Mouse (Mus musculus) C2C12 (cell line): Measurements from ENCODE around the gene Me1. TPM values are rescaled to one million over a fixed set of nuclear protein-coding genes. Genes with fewer than 3 reads are reported as not detected.

ENCODE experiments used
- H3K27me3 ChIP-seq: one replicate; pipeline ENCODE4 v1.6.1; 2011; ENCODE audit not compliant: control insufficient read depth, insufficient read depth, insufficient read length
- H3K36me3 ChIP-seq: one replicate; pipeline ENCODE4 v1.6.1; 2011; ENCODE audit not compliant: control insufficient read depth, insufficient read depth
- H3K4me3 ChIP-seq: one replicate; pipeline ENCODE4 v1.5.1; 2011; ENCODE audit warnings: mild to moderate bottlenecking, control low read depth; ENCODE audit not compliant: poor library complexity, insufficient read depth, severe bottlenecking
- H3K79me2 ChIP-seq: one replicate; pipeline ENCODE4 v1.6.1; 2011; ENCODE audit not compliant: control insufficient read depth, insufficient read depth
- H3K79me3 ChIP-seq: one replicate; pipeline ENCODE4 v1.6.1; 2011; ENCODE audit warnings: low read depth, control low read depth
- H3ac ChIP-seq: one replicate; pipeline ENCODE3; 2011; ENCODE audit warnings: low read depth; ENCODE audit not compliant: control insufficient read depth, insufficient read length
- CEBPB ChIP-seq: IDR thresholded peaks from one replicate; pipeline ENCODE4 v1.6.1; 2011; ENCODE audit warnings: low read depth, mild to moderate bottlenecking, control low read depth, moderate library complexity
- CTCF ChIP-seq: IDR thresholded peaks from one replicate; pipeline ENCODE4 v1.5.1; 2011; ENCODE audit not compliant: control insufficient read depth, insufficient read depth, insufficient read length
- FOSL1 ChIP-seq: IDR thresholded peaks from one replicate; pipeline ENCODE4 v1.8.0; 2011; ENCODE audit warnings: mild to moderate bottlenecking, low read length; ENCODE audit not compliant: poor library complexity, insufficient read depth, severe bottlenecking
- MAX ChIP-seq: IDR thresholded peaks from one replicate; pipeline ENCODE4 v1.6.1; 2011; ENCODE audit warnings: mild to moderate bottlenecking, control low read depth
- MYOD1 ChIP-seq: IDR thresholded peaks from one replicate; pipeline ENCODE4 v1.6.1; 2011; ENCODE audit warnings: low read depth; ENCODE audit not compliant: control insufficient read depth, insufficient read length
- MYOG ChIP-seq: IDR thresholded peaks from one replicate; pipeline ENCODE4 v1.6.1; 2011; ENCODE audit not compliant: control insufficient read depth, insufficient read length; ENCODE audit errors: extremely low read depth
- USF1 ChIP-seq: IDR thresholded peaks from one replicate; pipeline ENCODE4 v1.6.1; 2011; ENCODE audit warnings: low read depth, mild to moderate bottlenecking, control low read depth, moderate library complexity
- polyA plus RNA-seq: library from polyadenylated mRNA; unstranded; fragments of >200 nt; fragmentation: generic; extraction: Trizol; gene quantifications from one replicate; pipeline ENCODE4 v1.2.1, GENCODE M21; 2012; ENCODE audit warnings: missing spikeins

Me1 gene
- polyA plus RNA-seq, 1 experiment = 50.1 TPM

GRCm38 (mm10) chr9:86544559-86544958 is 151.2 kb downstream of the Me1 start:
- Histone ChIP-seq H3K79me3 (no peaks in the 10 kb centered on the region), H3K27me3 (no peaks in the 10 kb centered on the region), H3K79me2 (no peaks in the 10 kb centered on the region), H3K4me3 (no peak overlapping the region), H3K36me3 (peaks cover 31% of the 10 kb centered on the region), H3ac (no peak overlapping the region)
- no peak for TF ChIP-seq MAX
- no peak for TF ChIP-seq CTCF
- TF ChIP-seq MYOG = no peak
- no peak for TF ChIP-seq MYOD1
- TF ChIP-seq CEBPB = no peak
- TF ChIP-seq FOSL1 = no peak
- no peak for TF ChIP-seq USF1

- H3K79me2 ChIP-seq = no peaks in the 10 kb centered on the region
- H3K36me3 ChIP-seq = peaks cover 23% of the 10 kb centered on the region
- no peaks in the 10 kb centered on the region for H3K27me3 ChIP-seq
- TF ChIP-seq MAX (no peak), MYOD1 (no peak), CEBPB (no peak), CTCF (no peak), USF1 (no peak), MYOG (no peak), FOSL1 (no peak)
- no peak overlapping the region for H3K4me3 ChIP-seq
- no peaks in the 10 kb centered on the region for H3K79me3 ChIP-seq
- H3ac ChIP-seq = no peak overlapping the region
These were observed 152.3 kb downstream of the Me1 start for GRCm38 (mm10) chr9:86543451-86543850.

GRCm38 (mm10) chr9:86534071-86534470 is 161.7 kb downstream of the Me1 start:
- no peaks in the 10 kb centered on the region for H3K79me3 ChIP-seq
- H3K4me3 ChIP-seq = no peak overlapping the region
- no peaks in the 10 kb centered on the region for H3K79me2 ChIP-seq
- H3K27me3 ChIP-seq = no peaks in the 10 kb centered on the region
- no peak overlapping the region for H3ac ChIP-seq
- TF ChIP-seq CTCF (no peak), MYOG (no peak), USF1 (no peak), CEBPB (no peak), MAX (no peak), FOSL1 (no peak), MYOD1 (no peak)
- peaks cover 6% of the 10 kb centered on the region for H3K36me3 ChIP-seq

Other genes with a start within 250 kb of the Me1 start
- gene Ube2cbp, start 231.0 kb downstream of the Me1 start, polyA plus RNA-seq = 7.7 TPM
- gene Dop1a, start 228.8 kb downstream of the Me1 start, polyA plus RNA-seq = 3.0 TPM
- 8.9 TPM for gene Pgm3, start 124.1 kb downstream of the Me1 start, polyA plus RNA-seq
- 0.80 TPM for gene Rwdd2a, start 124.0 kb downstream of the Me1 start, polyA plus RNA-seq
- gene Prss35, start 47.7 kb upstream of the Me1 start, polyA plus RNA-seq = 0.04 TPM
- gene Snap91, start 184.7 kb upstream of the Me1 start, polyA plus RNA-seq = not detected